Mouse (Mus musculus): Measurements from ENCODE around the gene Hoxc13. TPM values are rescaled to one million over a fixed set of nuclear protein-coding genes. Genes with fewer than 3 reads are reported as not detected.

Hoxc13 gene
- total and polyA plus RNA-seq, 3 experiments = not detected

DNA sequence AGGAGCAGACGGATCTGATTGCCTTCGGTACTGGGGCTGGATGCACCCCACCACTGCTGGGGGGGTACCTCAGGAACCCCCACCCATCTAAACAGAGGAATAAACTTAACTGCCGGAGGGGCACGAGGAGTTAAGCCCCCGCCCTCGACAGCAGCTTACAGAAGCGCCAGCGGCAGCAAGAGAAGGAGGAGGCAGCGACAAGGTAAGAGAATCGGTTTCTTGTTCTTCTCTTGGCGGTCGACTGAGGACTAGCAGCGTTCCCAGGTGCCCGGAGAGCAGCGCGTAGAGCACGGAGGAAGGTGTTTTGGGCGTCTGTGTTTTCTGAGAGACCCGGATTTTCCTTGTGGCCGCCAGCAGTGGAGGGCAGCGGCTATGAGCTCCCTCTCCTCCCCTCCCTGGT lies 51.4 kb downstream of the Hoxc13 start:
- Histone ChIP-seq H3K79me2 (ENCODE audit: control insufficient read depth, insufficient read depth, low read length, poor library complexity) (peaks cover 43% of the 10 kb centered on the region), H3K9me3 (replicated peaks; ENCODE audit: insufficient read depth, low read length) (no peaks in the 10 kb centered on the region), H3K27me3 (ENCODE audit: control insufficient read depth in 1 of 2, insufficient read depth in 2 of 2, low read length in 2 of 2) (no peaks in the 10 kb centered on the region), H3K4me1 (ENCODE audit: control insufficient read depth in 1 of 2, insufficient read depth in 2 of 2, low read length in 2 of 2) (peaks cover 12 to 15% of the 10 kb centered on the region in 2 experiments), H3K27ac (ENCODE audit: control insufficient read depth, low read depth, low read length) (no peak overlapping the region), H3K36me3 (ENCODE audit: control insufficient read depth in 1 of 2, insufficient read depth in 2 of 2, low read length in 2 of 2) (peaks cover 0 to 18% of the 10 kb centered on the region in 2 experiments; a peak in 2 of 4 replicates), H3K9ac (ENCODE audit: control insufficient read depth, low read depth, low read length, poor library complexity, severe bottlenecking) (no peak overlapping the region), H3K4me3 (ENCODE audit: control insufficient read depth in 1 of 2, insufficient read depth in 1 of 2, low read depth in 2 of 2, low read length in 2 of 2) (no peak overlapping the region)
- no peak for DNase-seq (ENCODE audit: low read depth, low spot score)
- TF ChIP-seq TBP (IDR thresholded peaks at IDR 0.05; ENCODE audit: low read depth, low read length) (no peak), NELFE (IDR thresholded peaks at IDR 0.05; ENCODE audit: low read depth, low read length) (no peak), TAL1 (IDR thresholded peaks at IDR 0.05; ENCODE audit: low read length) (no peak), MAFK (IDR thresholded peaks at IDR 0.05; ENCODE audit: borderline replicate concordance, low read depth, low read length) (no peak), USF1 (IDR thresholded peaks at IDR 0.05; ENCODE audit: low read depth, low read length) (no peak), CHD1 (IDR thresholded peaks at IDR 0.05; ENCODE audit: low read depth, low read length) (no peak), TCF12 (IDR thresholded peaks at IDR 0.05; ENCODE audit: low read depth, low read length) (no peak), EP300 (IDR thresholded peaks at IDR 0.05; ENCODE audit: low read depth in 1 of 2, low read length in 2 of 2) (no peak), NRF1 (IDR thresholded peaks at IDR 0.05; ENCODE audit: insufficient read depth, low read depth, low read length, poor library complexity, severe bottlenecking) (no peak)

DNA sequence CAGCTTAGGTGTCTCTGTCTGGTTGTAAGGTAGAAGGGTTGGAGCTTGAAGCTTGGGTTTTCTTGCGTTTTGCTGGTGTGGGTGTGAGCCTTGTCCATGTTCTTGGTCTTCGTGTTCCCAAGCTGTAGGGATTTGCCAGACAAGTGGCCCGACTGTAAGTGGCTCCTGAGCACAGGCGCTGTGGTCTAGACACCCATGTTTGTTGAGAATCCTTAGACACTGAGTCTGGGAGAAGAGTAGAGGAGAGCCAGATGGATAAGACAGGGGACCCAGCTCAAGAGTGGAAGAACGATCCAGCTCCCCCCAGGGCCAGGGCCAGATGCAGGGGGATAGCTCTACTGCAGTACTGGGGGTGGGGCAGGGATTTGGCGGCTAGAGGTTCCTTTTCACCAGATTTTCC lies 51.9 kb downstream of the Hoxc13 start:
- peaks cover 43% of the 10 kb centered on the region for H3K79me2 ChIP-seq (ENCODE audit: control insufficient read depth, insufficient read depth, low read length, poor library complexity)
- TF ChIP-seq KAT2A (conservative IDR thresholded peaks at IDR 0.05; ENCODE audit: low read depth, low read length) = no peak
- TF ChIP-seq BHLHE40 (IDR thresholded peaks at IDR 0.05; ENCODE audit: borderline replicate concordance, low read depth, low read length) = no peak
- TF ChIP-seq ZNF384 (IDR thresholded peaks at IDR 0.05; ENCODE audit: low read depth, low read length) = no peak
- no peak for TF ChIP-seq ZMIZ1 (IDR thresholded peaks at IDR 0.05; ENCODE audit: low read depth, low read length)
- TF ChIP-seq RCOR1 (IDR thresholded peaks at IDR 0.05; ENCODE audit: low read depth, low read length) = no peak
- no peak for TF ChIP-seq NELFE (IDR thresholded peaks at IDR 0.05; ENCODE audit: low read depth, low read length)
- no peak for TF ChIP-seq POLR2AphosphoS2 (IDR thresholded peaks at IDR 0.05; ENCODE audit: low read length)
- no peak for TF ChIP-seq RAD21 (IDR thresholded peaks at IDR 0.05; ENCODE audit: low read depth, low read length)
- TF ChIP-seq MAFK (IDR thresholded peaks at IDR 0.05; ENCODE audit: borderline replicate concordance, low read depth, low read length) = no peak
- TF ChIP-seq MAZ (IDR thresholded peaks at IDR 0.05; ENCODE audit: low read depth, low read length) = no peak
- TF ChIP-seq ETS1 (IDR thresholded peaks at IDR 0.05; ENCODE audit: low read depth, low read length) = no peak
- TF ChIP-seq MYC (IDR thresholded peaks at IDR 0.05; ENCODE audit: low read depth, low read length) = no peak
- no peak for TF ChIP-seq NRF1 (IDR thresholded peaks at IDR 0.05; ENCODE audit: insufficient read depth, low read depth, low read length, poor library complexity, severe bottlenecking)
- TF ChIP-seq TAL1 (IDR thresholded peaks at IDR 0.05; ENCODE audit: low read length) = no peak
- TF ChIP-seq POLR2A (IDR thresholded peaks at IDR 0.05; ENCODE audit: control insufficient read depth in 1 of 2, insufficient read depth in 1 of 2, low read depth in 1 of 2, low read length in 2 of 2, poor library complexity in 1 of 2) = no peak
- TF ChIP-seq ELF1 (IDR thresholded peaks at IDR 0.05; ENCODE audit: low read depth, low read length) = no peak
- TF ChIP-seq GABPA (IDR thresholded peaks at IDR 0.05; ENCODE audit: low read depth, low read length) = no peak
- TF ChIP-seq CHD1 (IDR thresholded peaks at IDR 0.05; ENCODE audit: low read depth, low read length) = no peak
- TF ChIP-seq MEF2A (IDR thresholded peaks at IDR 0.05; ENCODE audit: extremely low read depth, insufficient replicate concordance, low read depth, low read length, poor library complexity, severe bottlenecking) = no peak
- TF ChIP-seq MAX (IDR thresholded peaks at IDR 0.05; ENCODE audit: low read length) = no peak
- DNase-seq (ENCODE audit: low read depth, low spot score) = no peak
- peaks cover 0 to 19% of the 10 kb centered on the region in 2 experiments; a peak in 2 of 4 replicates for H3K36me3 ChIP-seq (ENCODE audit: control insufficient read depth in 1 of 2, insufficient read depth in 2 of 2, low read length in 2 of 2)
- no peaks in the 10 kb centered on the region for H3K9me3 ChIP-seq (replicated peaks; ENCODE audit: insufficient read depth, low read length)
- no peak overlapping the region for H3K9ac ChIP-seq (ENCODE audit: control insufficient read depth, low read depth, low read length, poor library complexity, severe bottlenecking)
- peaks cover 13 to 16% of the 10 kb centered on the region in 2 experiments for H3K4me1 ChIP-seq (ENCODE audit: control insufficient read depth in 1 of 2, insufficient read depth in 2 of 2, low read length in 2 of 2)
- no peak overlapping the region for H3K27ac ChIP-seq (ENCODE audit: control insufficient read depth, low read depth, low read length)
- no peak overlapping the region for H3K4me3 ChIP-seq (ENCODE audit: control insufficient read depth in 1 of 2, insufficient read depth in 1 of 2, low read depth in 2 of 2, low read length in 2 of 2)
- H3K27me3 ChIP-seq (ENCODE audit: control insufficient read depth in 1 of 2, insufficient read depth in 2 of 2, low read length in 2 of 2) = no peaks in the 10 kb centered on the region

Data from MEL (cell line).